Mouse (Mus musculus): ENCODE measurements around the gene Pacsin1. TPM values are rescaled to one million over a fixed set of nuclear protein-coding genes. Genes with fewer than 3 reads are reported as not detected.
A peak's percentile ranks its signal among the peaks of the same experiment; 100 is the strongest.

Pacsin1 gene
- total RNA-seq, 2 experiments from 2014 or later = 339 to 340 TPM

- no peak for DNase-seq (ENCODE audit: low spot score in 2 of 2)
These were observed 22.4 kb downstream of the Pacsin1 start for GRCm38 (mm10) chr17:27677756-27678155.

- DNase-seq (ENCODE audit: low spot score in 2 of 2) = peak in 1 of 2 experiments; percentile 60
These were observed 23.9 kb downstream of the Pacsin1 start for GRCm38 (mm10) chr17:27678924-27679813.

GRCm38 (mm10) chr17:27684886-27685549 lies 29.7 kb downstream of the Pacsin1 start:
- DNase-seq (ENCODE audit: low spot score in 2 of 2) = peak; percentile 87 to 90

GRCm38 (mm10) chr17:27685550-27685913 lies 30.2 kb downstream of the Pacsin1 start:
- no peak for DNase-seq (ENCODE audit: low spot score in 2 of 2)

- no peak for DNase-seq (ENCODE audit: low spot score in 2 of 2)
These were observed 31.1 kb downstream of the Pacsin1 start for GRCm38 (mm10) chr17:27686395-27686794.

GRCm38 (mm10) chr17:27690993-27691693 lies 35.8 kb downstream of the Pacsin1 start:
- no peak for DNase-seq (ENCODE audit: low spot score in 2 of 2)

- no peak for DNase-seq (ENCODE audit: low spot score in 2 of 2)
These were observed 44.4 kb downstream of the Pacsin1 start for GRCm38 (mm10) chr17:27699641-27700244.

GRCm38 (mm10) chr17:27700812-27701211 lies 45.5 kb downstream of the Pacsin1 start:
- no peak for DNase-seq (ENCODE audit: low spot score in 2 of 2)

GRCm38 (mm10) chr17:27701856-27702255 lies 46.5 kb downstream of the Pacsin1 start:
- DNase-seq (ENCODE audit: low spot score in 2 of 2) = no peak

GRCm38 (mm10) chr17:27702518-27702917 lies 47.2 kb downstream of the Pacsin1 start:
- DNase-seq (ENCODE audit: low spot score in 2 of 2) = no peak

GRCm38 (mm10) chr17:27703961-27704621 lies 48.8 kb downstream of the Pacsin1 start:
- peak in 1 of 2 experiments; percentile 83 for DNase-seq (ENCODE audit: low spot score in 2 of 2)

GRCm38 (mm10) chr17:27705661-27706060 lies 50.4 kb downstream of the Pacsin1 start:
- DNase-seq (ENCODE audit: low spot score in 2 of 2) = no peak

GRCm38 (mm10) chr17:27707954-27708661 lies 52.8 kb downstream of the Pacsin1 start:
- peak in 1 of 2 experiments; percentile 67 for DNase-seq (ENCODE audit: low spot score in 2 of 2)

GRCm38 (mm10) chr17:27709650-27710049 lies 54.3 kb downstream of the Pacsin1 start:
- DNase-seq (ENCODE audit: low spot score in 2 of 2) = no peak

GRCm38 (mm10) chr17:27712832-27713231 lies 57.5 kb downstream of the Pacsin1 start:
- no peak for DNase-seq (ENCODE audit: low spot score in 2 of 2)

- DNase-seq (ENCODE audit: low spot score in 2 of 2) = no peak
These were observed 61.5 kb downstream of the Pacsin1 start for GRCm38 (mm10) chr17:27716804-27717203.

- no peak for DNase-seq (ENCODE audit: low spot score in 2 of 2)
These were observed 62.9 kb downstream of the Pacsin1 start for GRCm38 (mm10) chr17:27718250-27718649.

- DNase-seq (ENCODE audit: low spot score in 2 of 2) = no peak
These were observed 64.4 kb downstream of the Pacsin1 start for GRCm38 (mm10) chr17:27719663-27720062.

- DNase-seq (ENCODE audit: low spot score in 2 of 2) = no peak
These were observed 65.0 kb downstream of the Pacsin1 start for GRCm38 (mm10) chr17:27720326-27720725.

GRCm38 (mm10) chr17:27721125-27721664 lies 65.9 kb downstream of the Pacsin1 start:
- no peak for DNase-seq (ENCODE audit: low spot score in 2 of 2)
